ENCODE assay signal across 17 mouse cellular contexts in the genomic region with DNA sequence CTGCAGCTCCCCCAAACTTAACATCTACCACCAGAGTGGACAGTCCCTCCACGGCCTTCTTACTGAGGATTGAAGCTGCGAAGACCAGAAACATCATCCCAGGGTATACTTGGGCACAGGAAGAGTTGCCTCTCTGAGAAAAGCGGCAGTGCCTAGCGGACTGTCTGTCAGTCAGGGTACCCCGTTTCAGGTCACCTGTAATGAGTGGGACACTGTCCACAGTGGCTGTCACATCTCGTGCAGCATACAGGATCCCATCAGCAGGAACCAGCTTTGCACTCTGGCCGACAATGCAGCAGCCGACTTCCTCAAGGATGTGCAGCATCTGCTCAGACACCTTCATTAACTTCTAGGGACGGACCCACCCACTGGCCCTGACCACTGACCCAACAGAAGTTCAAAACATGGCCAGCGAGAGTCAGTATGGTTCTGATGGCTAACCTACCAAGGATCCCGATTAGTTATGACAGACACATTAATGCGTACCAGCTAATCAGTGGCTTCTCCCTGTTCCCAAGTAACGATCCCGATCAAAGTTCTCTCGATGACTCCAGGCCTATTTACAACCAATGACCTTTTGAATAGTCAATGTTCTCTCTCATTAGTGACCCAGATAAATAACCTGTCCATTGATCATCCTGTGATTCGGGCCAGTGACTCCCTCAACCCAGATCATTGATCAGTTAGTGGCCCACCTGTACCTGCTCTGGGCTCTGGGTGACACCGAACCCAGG. TPM values are rescaled to one million over a fixed set of nuclear protein-coding genes. Genes with fewer than 3 reads are reported as not detected.
DNase-seq lines count a peak whose midpoint lies in the region; ATAC-seq and TF ChIP-seq lines count a peak whose summit lies in the region.
"Had no signal": no experiment of that assay in that cellular context is flagged by ENCODE, and none has a peak within 500 bp of the region (broad histone marks: within the 10 kb centered on the region; RNA-seq: fewer than 3 reads in every experiment).

No protein-coding gene starts in this region.

- H3K27me3 ChIP-seq in forebrain, embryonic 10.5 days (ENCODE audit: poor library complexity, severe bottlenecking), result peaks cover 55% of the 10 kb centered on the region
- peaks cover 46% of the 10 kb centered on the region for H3K27me3 ChIP-seq in forebrain, embryonic 13.5 days
- H3K27me3 ChIP-seq in G1E (ENCODE audit: insufficient read depth, low read length), result peaks cover 8% of the 10 kb centered on the region; the same call in 1 of the 2 replicates
- H3K27me3 ChIP-seq in limb, embryonic 13.5 days, result peaks cover 47% of the 10 kb centered on the region

- no peak overlapping the region for H3K4me2 ChIP-seq in forebrain, embryonic 13.5 days
- 0 out of 2 replicates have a peak overlapping the region, but pooled peaks have one; percentile 85 for H3K4me2 ChIP-seq in limb, embryonic 13.5 days (replicated peaks)

- H3K4me1 ChIP-seq in forebrain, embryonic 10.5 days, result peaks cover 61% of the 10 kb centered on the region
- peaks cover 31% of the 10 kb centered on the region for H3K4me1 ChIP-seq in forebrain, embryonic 13.5 days
- H3K4me1 ChIP-seq in G1E (ENCODE audit: insufficient read depth, low read depth, low read length), result peaks cover 49% of the 10 kb centered on the region
- H3K4me1 ChIP-seq in limb, embryonic 13.5 days, result peaks cover 42% of the 10 kb centered on the region

- TF ChIP-seq CTCF in layer of hippocampus, adult 2 months (conservative IDR thresholded peaks at IDR 0.05), result no peak
- no peak for TF ChIP-seq CTCF in G1E (IDR thresholded peaks at IDR 0.05; ENCODE audit: low read depth, low read length)

- no peak for ATAC-seq in forebrain, embryonic 13.5 days
- ATAC-seq in G1E (ENCODE audit: extremely low read depth, insufficient number of reproducible peaks, low FRiP score, poor library complexity, severe bottlenecking), result no peak
- ATAC-seq in limb, embryonic 13.5 days (ENCODE audit: low FRiP score, low read depth), result no peak
- ATAC-seq: inflammation-experienced regulatory T-cells, adult 6 months had no signal

- no peak for DNase-seq in forebrain, embryonic 10.5 days (ENCODE audit: extremely low spot score, low spot score)
- DNase-seq in layer of hippocampus, adult 2 months (ENCODE audit: low spot score in 2 of 2), result no peak
- no peak for DNase-seq in layer of hippocampus, postnatal 10 days (ENCODE audit: low spot score in 2 of 2)
- no peak for DNase-seq in G1E (ENCODE audit: low spot score)
- DNase-seq in spleen, adult 12 weeks (ENCODE audit: low spot score), result no peak
- no peak for DNase-seq in layer of hippocampus, postnatal 25 days (ENCODE audit: extremely low spot score in 1 of 2, low spot score in 1 of 2)
- DNase-seq: cerebellum, postnatal 10 days; right cerebral cortex, postnatal 14 days; thymus, postnatal 4 days had no signal

- H3K9ac ChIP-seq in forebrain, embryonic 13.5 days, result no peak overlapping the region
- 0 out of 2 replicates have a peak overlapping the region, but pooled peaks have one; percentile 84 for H3K9ac ChIP-seq in limb, embryonic 13.5 days

- H3K27ac ChIP-seq in forebrain, embryonic 10.5 days, result peak overlapping the region; percentile 95; the same call in 1 of the 2 replicates
- H3K27ac ChIP-seq in forebrain, embryonic 13.5 days, result no peak overlapping the region
- 0 out of 2 replicates have a peak overlapping the region, but pooled peaks have one; percentile 99 for H3K27ac ChIP-seq in layer of hippocampus, adult 2 months
- no peak overlapping the region for H3K27ac ChIP-seq in limb, embryonic 13.5 days

- no peaks in the 10 kb centered on the region for H3K9me3 ChIP-seq in forebrain, embryonic 10.5 days
- no peaks in the 10 kb centered on the region for H3K9me3 ChIP-seq in forebrain, embryonic 13.5 days (replicated peaks)
- H3K9me3 ChIP-seq in G1E (replicated peaks), result peaks cover 20% of the 10 kb centered on the region
- H3K9me3 ChIP-seq in limb, embryonic 13.5 days, result no peaks in the 10 kb centered on the region
- H3K9me3 ChIP-seq: embryonic facial prominence, embryonic 15.5 days; stomach, embryonic 15.5 days had no signal

- H3K4me3 ChIP-seq in forebrain, embryonic 10.5 days, result 0 out of 2 replicates have a peak overlapping the region, but pooled peaks have one; percentile 74
- no peak overlapping the region for H3K4me3 ChIP-seq in forebrain, embryonic 13.5 days
- H3K4me3 ChIP-seq in layer of hippocampus, adult 2 months, result no peak overlapping the region
- H3K4me3 ChIP-seq in G1E (ENCODE audit: low read depth, low read length), result peak overlapping the region; percentile 86; the same call in 1 of the 2 replicates
- no peak overlapping the region for H3K4me3 ChIP-seq in limb, embryonic 13.5 days

- WGBS in forebrain, embryonic 10.5 days, result 91% methylated on average over 17 of the region's 17 CpGs
- WGBS in forebrain, embryonic 13.5 days, result 92% methylated on average over 17 of the region's 17 CpGs
- WGBS in limb, embryonic 13.5 days, result 88% methylated on average over 17 of the region's 17 CpGs

- H3K36me3 ChIP-seq in forebrain, embryonic 10.5 days (replicated peaks), result peaks cover 32% of the 10 kb centered on the region
- H3K36me3 ChIP-seq in forebrain, embryonic 13.5 days (ENCODE audit: poor library complexity, severe bottlenecking), result peaks cover 29% of the 10 kb centered on the region
- H3K36me3 ChIP-seq in G1E (replicated peaks), result peaks cover 43% of the 10 kb centered on the region
- H3K36me3 ChIP-seq in limb, embryonic 13.5 days, result peaks cover 28% of the 10 kb centered on the region

RNA-seq across cellular contexts. Expression of a gene that starts 1.3 kb away (rescaled TPM):
- polyA plus RNA-seq in forebrain, embryonic 10.5 days (2016; fragmentation: Nextera tagmentation; extraction: Ambion mirVana), result 6.6 and 7.2 TPM in 2 replicates
- polyA plus RNA-seq in forebrain, embryonic 13.5 days (2015; fragmentation: Nextera tagmentation; extraction: Ambion mirVana), result 4.0 and 7.4 TPM in 2 replicates
- 10 to 100 TPM; 28.7 to 33.3 TPM for total RNA-seq in layer of hippocampus, adult 2 months (2021)
- total RNA-seq in layer of hippocampus, postnatal 10 days (2021), result 10 to 100 TPM; 27.9 to 29.1 TPM
- 9.5 and 15.0 TPM in 2 replicates for total RNA-seq in G1E (2014; fragmentation: Nextera tagmentation)
- 26.2 and 27.8 TPM in 2 replicates for total RNA-seq in G1E (2017)
- polyA plus RNA-seq in G1E (2012), result 62.3 and 64.6 TPM in 2 replicates
- 5.4 and 5.8 TPM in 2 replicates for polyA plus RNA-seq in limb, embryonic 13.5 days (2015; fragmentation: Nextera tagmentation; extraction: Ambion mirVana)
- total RNA-seq in layer of hippocampus, postnatal 25 days (2021), result 10 to 100 TPM; 34.1 to 36.7 TPM

RNA-seq across cellular contexts. Expression of a gene that starts 1.9 kb away (rescaled TPM):
- 1.2 and 1.4 TPM in 2 replicates for polyA plus RNA-seq in forebrain, embryonic 10.5 days (2016; fragmentation: Nextera tagmentation; extraction: Ambion mirVana)
- polyA plus RNA-seq in forebrain, embryonic 13.5 days (2015; fragmentation: Nextera tagmentation; extraction: Ambion mirVana), result 1.8 and 1.9 TPM in 2 replicates
- 1 to 10 TPM; 1.3 TPM for total RNA-seq in layer of hippocampus, adult 2 months (2021)
- 1 to 10 TPM; 1.1 to 1.4 TPM for total RNA-seq in layer of hippocampus, postnatal 10 days (2021)
- total RNA-seq in G1E (2014; fragmentation: Nextera tagmentation) (not detected in 2 replicates), G1E (2017) (0.27 and 0.35 TPM in 2 replicates)
- polyA plus RNA-seq in G1E (2012), result 0.61 and 0.69 TPM in 2 replicates
- polyA plus RNA-seq in limb, embryonic 13.5 days (2015; fragmentation: Nextera tagmentation; extraction: Ambion mirVana), result 1.3 TPM in 2 replicates
- total RNA-seq in layer of hippocampus, postnatal 25 days (2021), result 1 to 10 TPM; 1.5 to 1.8 TPM

RNA-seq across cellular contexts. Expression of a gene that starts 4.1 kb away (rescaled TPM):
- 0.38 and 0.46 TPM in 2 replicates for polyA plus RNA-seq in forebrain, embryonic 10.5 days (2016; fragmentation: Nextera tagmentation; extraction: Ambion mirVana)
- 0.98 and 3.4 TPM in 2 replicates for polyA plus RNA-seq in forebrain, embryonic 13.5 days (2015; fragmentation: Nextera tagmentation; extraction: Ambion mirVana)
- 1 to 10 TPM; 1.9 to 2.9 TPM for total RNA-seq in layer of hippocampus, adult 2 months (2021)
- total RNA-seq in layer of hippocampus, postnatal 10 days (2021), result 1 to 10 TPM; 3.7 to 4.2 TPM
- not detected in 2 replicates for total RNA-seq in G1E (2014; fragmentation: Nextera tagmentation)
- total RNA-seq in G1E (2017), result not detected in 2 replicates
- polyA plus RNA-seq in G1E (2012), result not detected in 2 replicates
- polyA plus RNA-seq in limb, embryonic 13.5 days (2015; fragmentation: Nextera tagmentation; extraction: Ambion mirVana), result 0.23 and 0.29 TPM in 2 replicates
- 1 to 10 TPM; 1.6 to 3.2 TPM for total RNA-seq in layer of hippocampus, postnatal 25 days (2021)
- total RNA-seq: ES-E14 had no signal

RNA-seq across cellular contexts. Expression of a gene that starts 9.7 kb away (rescaled TPM):
- 0.04 TPM in 1 of 2 replicates, not detected in the other for polyA plus RNA-seq in forebrain, embryonic 10.5 days (2016; fragmentation: Nextera tagmentation; extraction: Ambion mirVana)
- not detected in 2 replicates for polyA plus RNA-seq in forebrain, embryonic 13.5 days (2015; fragmentation: Nextera tagmentation; extraction: Ambion mirVana)
- total RNA-seq in layer of hippocampus, adult 2 months (2021), result under 1 TPM; 0.59 to 0.71 TPM
- under 1 TPM; 0.13 to 0.18 TPM for total RNA-seq in layer of hippocampus, postnatal 10 days (2021)
- total RNA-seq in G1E (2014; fragmentation: Nextera tagmentation) (not detected in 2 replicates), G1E (2017) (0.05 TPM in 1 of 2 replicates, not detected in the other)
- polyA plus RNA-seq in G1E (2012), result not detected in 2 replicates
- 0.05 TPM in 1 of 2 replicates, not detected in the other for polyA plus RNA-seq in limb, embryonic 13.5 days (2015; fragmentation: Nextera tagmentation; extraction: Ambion mirVana)
- total RNA-seq in layer of hippocampus, postnatal 25 days (2021), result under 1 TPM; 0.30 to 0.38 TPM
- polyA plus RNA-seq: embryonic facial prominence, embryonic 15.5 days; heart, embryonic 14.5 days; neural tube, embryonic 11.5 days; stomach, embryonic 15.5 days had no signal

RNA-seq across cellular contexts. Expression of a gene that starts 19.4 kb away (rescaled TPM):
- 202 and 208 TPM in 2 replicates for polyA plus RNA-seq in forebrain, embryonic 10.5 days (2016; fragmentation: Nextera tagmentation; extraction: Ambion mirVana)
- polyA plus RNA-seq in forebrain, embryonic 13.5 days (2015; fragmentation: Nextera tagmentation; extraction: Ambion mirVana), result 156 and 170 TPM in 2 replicates
- 100 to 1,000 TPM in 1 of 2 experiments, 10 to 100 TPM in 1; 97.6 to 101 TPM for total RNA-seq in layer of hippocampus, adult 2 months (2021)
- 10 to 100 TPM; 73.2 to 82.3 TPM for total RNA-seq in layer of hippocampus, postnatal 10 days (2021)
- total RNA-seq in G1E (2014; fragmentation: Nextera tagmentation), result 147 and 164 TPM in 2 replicates
- 130 and 148 TPM in 2 replicates for total RNA-seq in G1E (2017)
- 68.4 and 78.1 TPM in 2 replicates for polyA plus RNA-seq in G1E (2012)
- 146 and 162 TPM in 2 replicates for polyA plus RNA-seq in limb, embryonic 13.5 days (2015; fragmentation: Nextera tagmentation; extraction: Ambion mirVana)
- total RNA-seq in layer of hippocampus, postnatal 25 days (2021), result 10 to 100 TPM; 84.1 to 95.0 TPM

Comparison
In these comparisons a context has a peak if more than half of its experiments do, and no peak if none do; other contexts are left out.
1. H3K27ac ChIP-seq: peak in forebrain, embryonic 10.5 days (single experiment) and layer of hippocampus, adult 2 months (single experiment); none in forebrain, embryonic 13.5 days (single experiment) and limb, embryonic 13.5 days (single experiment).
2. H3K4me3 ChIP-seq: peak in forebrain, embryonic 10.5 days (single experiment) and G1E (single experiment); none in forebrain, embryonic 13.5 days (single experiment), layer of hippocampus, adult 2 months (single experiment) and limb, embryonic 13.5 days (single experiment).